In genomic region chr8:10952706-10953105, GRCm38 (mm10) we compare ENCODE assay signal across 13 mouse cellular contexts. TPM values are rescaled to one million over a fixed set of nuclear protein-coding genes. Genes with fewer than 3 reads are reported as not detected.
DNase-seq lines count a peak whose midpoint lies in the region; ATAC-seq lines count a peak whose summit lies in the region.
"Had no signal": no experiment of that assay in that cellular context is flagged by ENCODE, and none has a peak within 500 bp of the region (broad histone marks: within the 10 kb centered on the region; RNA-seq: fewer than 3 reads in every experiment).

No protein-coding gene starts in this region.

- no peak overlapping the region for H3K4me2 ChIP-seq in hindbrain, embryonic 14.5 days (replicated peaks)
- no peak overlapping the region for H3K4me2 ChIP-seq in embryonic facial prominence, embryonic 13.5 days
- H3K4me2 ChIP-seq: liver, embryonic 13.5 days had no signal

- no peaks in the 10 kb centered on the region for H3K36me3 ChIP-seq in hindbrain, embryonic 10.5 days
- no peaks in the 10 kb centered on the region for H3K36me3 ChIP-seq in hindbrain, embryonic 14.5 days (replicated peaks; ENCODE audit: control insufficient read depth, insufficient read depth)
- H3K36me3 ChIP-seq in embryonic facial prominence, embryonic 13.5 days: no peaks in the 10 kb centered on the region
- H3K36me3 ChIP-seq: liver, embryonic 13.5 days had no signal

- H3K9ac ChIP-seq in hindbrain, embryonic 14.5 days: no peak overlapping the region
- H3K9ac ChIP-seq in embryonic facial prominence, embryonic 13.5 days: no peak overlapping the region
- H3K9ac ChIP-seq: liver, embryonic 13.5 days had no signal

- no peak overlapping the region for H3K4me3 ChIP-seq in hindbrain, embryonic 10.5 days
- no peak overlapping the region for H3K4me3 ChIP-seq in hindbrain, embryonic 14.5 days (replicated peaks; ENCODE audit: low read length)
- no peak overlapping the region for H3K4me3 ChIP-seq in embryonic facial prominence, embryonic 13.5 days
- H3K4me3 ChIP-seq: liver, embryonic 13.5 days had no signal

- H3K9me3 ChIP-seq in hindbrain, embryonic 10.5 days: no peaks in the 10 kb centered on the region
- H3K9me3 ChIP-seq in hindbrain, embryonic 14.5 days (ENCODE audit: control insufficient read depth, low read length): no peaks in the 10 kb centered on the region
- H3K9me3 ChIP-seq in embryonic facial prominence, embryonic 13.5 days: no peaks in the 10 kb centered on the region
- H3K9me3 ChIP-seq: liver, embryonic 13.5 days had no signal

- H3K4me1 ChIP-seq in hindbrain, embryonic 10.5 days (replicated peaks): peaks cover 53% of the 10 kb centered on the region
- H3K4me1 ChIP-seq in hindbrain, embryonic 14.5 days (replicated peaks; ENCODE audit: control insufficient read depth, insufficient read depth, low read length): peaks cover 9% of the 10 kb centered on the region
- peaks cover 44% of the 10 kb centered on the region for H3K4me1 ChIP-seq in embryonic facial prominence, embryonic 13.5 days

- H3K27ac ChIP-seq in hindbrain, embryonic 10.5 days: peak overlapping the region; percentile 77
- H3K27ac ChIP-seq in hindbrain, embryonic 14.5 days: no peak overlapping the region
- peak overlapping the region; percentile 12; the same call in 1 of the 2 replicates for H3K27ac ChIP-seq in embryonic facial prominence, embryonic 13.5 days
- H3K27ac ChIP-seq: liver, embryonic 13.5 days had no signal

- H3K27me3 ChIP-seq in hindbrain, embryonic 10.5 days (ENCODE audit: insufficient read depth, poor library complexity, severe bottlenecking): peaks cover 15% of the 10 kb centered on the region
- H3K27me3 ChIP-seq in hindbrain, embryonic 14.5 days (ENCODE audit: control insufficient read depth, insufficient read depth, low read length): peaks cover under 1% of the 10 kb centered on the region; the same call in 1 of the 2 replicates
- 0 out of 2 replicates have a peak, but pooled peaks cover 4% of the 10 kb centered on the region for H3K27me3 ChIP-seq in embryonic facial prominence, embryonic 13.5 days

- ATAC-seq in hindbrain, embryonic 14.5 days (ENCODE audit: low FRiP score): no peak
- no peak for ATAC-seq in embryonic facial prominence, embryonic 13.5 days (ENCODE audit: insufficient number of reproducible peaks, insufficient read depth, low FRiP score, low TSS enrichment, low read depth)
- no peak for ATAC-seq in frontal cortex, adult (ENCODE audit: low TSS enrichment)
- ATAC-seq: activated CD4-positive, CD25-positive, alpha-beta regulatory T cell, adult 4 months had no signal

- DNase-seq in hindbrain, embryonic 10.5 days (ENCODE audit: low spot score): no peak
- no peak for DNase-seq in hindbrain, embryonic 14.5 days (ENCODE audit: low spot score)
- peak; percentile 42 for DNase-seq in 3134 (ENCODE audit: extremely low read depth, insufficient read length, low spot score)
- DNase-seq in 3T3-L1 (ENCODE audit: low read depth, low spot score): peak; percentile 83
- no peak for DNase-seq in adrenal gland, postnatal 10 days
- DNase-seq in spleen, postnatal 10 days (ENCODE audit: low spot score in 2 of 2): no peak
- DNase-seq: adrenal gland, postnatal 25 days; cerebellum, adult 2 months; heart, adult 18-20 months; liver, embryonic 13.5 days had no signal

- 36% methylated on average over 5 of the region's 5 CpGs for WGBS in hindbrain, embryonic 10.5 days
- 36% methylated on average over 5 of the region's 5 CpGs for WGBS in hindbrain, embryonic 14.5 days
- 37% methylated on average over 5 of the region's 5 CpGs for WGBS in embryonic facial prominence, embryonic 13.5 days

RNA-seq across cellular contexts. Expression of gene Irs2, which starts 55.6 kb away (rescaled TPM):
- polyA plus RNA-seq in hindbrain, embryonic 10.5 days (2016; fragmentation: Nextera tagmentation; extraction: Ambion mirVana): 4.9 and 6.0 TPM in 2 replicates
- 5.4 and 5.8 TPM in 2 replicates for polyA plus RNA-seq in hindbrain, embryonic 14.5 days (2014; fragmentation: Nextera tagmentation; extraction: Ambion mirVana)
- polyA plus RNA-seq in embryonic facial prominence, embryonic 13.5 days (2015; fragmentation: Nextera tagmentation; extraction: Ambion mirVana): 7.7 and 8.7 TPM in 2 replicates
- 10 to 100 TPM; 33.4 to 80.8 TPM for total RNA-seq in adrenal gland, postnatal 10 days (2021)

Comparison
In these comparisons a context has a peak if more than half of its experiments do, and no peak if none do; other contexts are left out.
1. DNase-seq: peak in 3134 (single experiment) and 3T3-L1 (single experiment); none in hindbrain, embryonic 10.5 days (single experiment), hindbrain, embryonic 14.5 days (single experiment), adrenal gland, postnatal 10 days (single experiment) and spleen, postnatal 10 days (0 of 2).